8 mouse cellular contexts compared by ENCODE assay signal in the genomic region with DNA sequence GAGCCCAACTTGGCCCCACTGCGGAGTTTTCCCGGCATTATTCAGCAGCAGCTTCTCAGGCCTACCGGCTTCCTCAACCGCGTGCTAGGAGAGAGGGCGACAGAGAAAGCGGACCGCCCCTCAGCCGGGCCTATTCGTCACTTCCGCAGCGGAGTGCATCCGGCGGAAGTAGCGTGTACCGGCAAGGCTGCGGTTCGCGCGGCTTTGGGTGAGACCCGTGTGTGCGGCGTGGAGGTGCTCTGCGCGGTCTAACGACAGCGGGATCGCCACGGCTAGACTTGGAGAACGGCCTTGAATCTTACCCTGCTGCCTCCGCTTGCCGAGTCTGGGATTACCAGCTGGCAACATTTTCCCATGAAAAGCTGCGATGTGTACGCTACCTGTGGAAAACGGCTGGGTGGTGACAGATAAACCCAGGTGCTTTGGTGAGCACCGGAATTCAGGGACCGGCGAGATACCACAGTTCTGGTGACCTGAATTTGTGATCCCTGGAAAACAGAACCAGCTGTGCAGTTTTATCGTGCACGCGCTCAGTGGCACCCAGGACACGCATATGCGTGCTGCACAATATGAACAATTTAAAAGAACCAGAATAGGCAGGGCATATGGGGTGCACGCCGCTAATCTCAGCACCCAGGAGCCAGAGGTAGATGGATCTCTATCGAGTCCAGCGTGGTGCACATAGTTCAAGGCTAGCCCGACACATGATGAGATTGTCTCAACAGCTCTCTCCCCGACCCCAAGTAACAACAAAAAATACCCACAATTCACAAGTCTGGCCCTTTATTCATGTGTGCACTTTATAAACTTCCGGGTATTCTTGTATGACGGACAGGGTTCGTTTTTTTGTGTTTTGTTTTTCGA. TPM values are rescaled to one million over a fixed set of nuclear protein-coding genes. Genes with fewer than 3 reads are reported as not detected.
DNase-seq lines count a peak whose midpoint lies in the region; ATAC-seq and TF ChIP-seq lines count a peak whose summit lies in the region.

A gene (minus strand): TSS at position 105 of the 864 bp plus-strand sequence.

- WGBS in heart, embryonic 11.5 days (ENCODE audit: insufficient replicate concordance) = 6% methylated on average over 53 of the region's 53 CpGs
- WGBS in kidney, embryonic 16.5 days = 6% methylated on average over 53 of the region's 53 CpGs
- WGBS in liver, adult 2 months = 3% methylated on average over 53 of the region's 53 CpGs

- H3K4me3 ChIP-seq in heart, embryonic 11.5 days (ENCODE audit: low read depth, low read length) = peak within 1 kb of the TSS; percentile 74
- H3K4me3 ChIP-seq in kidney, embryonic 16.5 days (ENCODE audit: low read length) = peak within 1 kb of the TSS; percentile 97
- H3K4me3 ChIP-seq in liver, adult 2 months (ENCODE audit: insufficient read depth, low read depth, low read length) = peak within 1 kb of the TSS; percentile 78
- peak within 1 kb of the TSS; percentile 99 for H3K4me3 ChIP-seq in myocyte

- no peaks in the 10 kb centered on the region for H3K9me3 ChIP-seq in heart, embryonic 11.5 days (replicated peaks; ENCODE audit: control insufficient read depth, low read length)
- no peaks in the 10 kb centered on the region for H3K9me3 ChIP-seq in kidney, embryonic 16.5 days (ENCODE audit: low read length)

- H3K79me2 ChIP-seq in liver, adult 2 months (ENCODE audit: control insufficient read depth, insufficient read depth, low read length) = peaks cover 11% of the 10 kb centered on the region
- peaks cover 50% of the 10 kb centered on the region for H3K79me2 ChIP-seq in myocyte (ENCODE audit: control insufficient read depth, insufficient read depth)

- H3K4me1 ChIP-seq in heart, embryonic 11.5 days (ENCODE audit: control insufficient read depth, insufficient read depth, low read length) = peaks cover 3% of the 10 kb centered on the region
- peaks cover 15% of the 10 kb centered on the region for H3K4me1 ChIP-seq in kidney, embryonic 16.5 days (ENCODE audit: insufficient read depth, low read length)
- H3K4me1 ChIP-seq in liver, adult 2 months (ENCODE audit: control insufficient read depth, insufficient read depth, low read length) = peaks cover 8% of the 10 kb centered on the region

- no peaks in the 10 kb centered on the region for H3K27me3 ChIP-seq in heart, embryonic 11.5 days (ENCODE audit: control insufficient read depth, insufficient read depth, low read length)
- no peaks in the 10 kb centered on the region for H3K27me3 ChIP-seq in kidney, embryonic 16.5 days (ENCODE audit: insufficient read depth, low read length)
- H3K27me3 ChIP-seq in liver, adult 2 months (ENCODE audit: control insufficient read depth, insufficient read depth, low read length) = no peaks in the 10 kb centered on the region
- no peaks in the 10 kb centered on the region for H3K27me3 ChIP-seq in myocyte (ENCODE audit: control insufficient read depth, insufficient read depth, insufficient read length)
- no peaks in the 10 kb centered on the region for H3K27me3 ChIP-seq in splenic B cell, adult 2 months (ENCODE audit: control insufficient read depth, insufficient read depth, low read length, poor library complexity, severe bottlenecking)

- peak; percentile 56; the same call in 1 of the 2 replicates for TF ChIP-seq POLR2A in liver, adult 2 months (IDR thresholded peaks at IDR 0.05; ENCODE audit: extremely low read depth, insufficient read depth, low read length)
- TF ChIP-seq POLR2A in myocyte (IDR thresholded peaks at IDR 0.05; ENCODE audit: insufficient read length, low read depth) = peak; percentile 99

- H3K4me2 ChIP-seq in heart, embryonic 11.5 days = peak within 1 kb of the TSS; percentile 98
- H3K4me2 ChIP-seq in kidney, embryonic 16.5 days (replicated peaks; ENCODE audit: low read depth, low read length) = peak within 1 kb of the TSS; percentile 99
- H3K4me2 ChIP-seq in myocyte (ENCODE audit: low read depth) = peak within 1 kb of the TSS; percentile 98

- peak within 1 kb of the TSS; percentile 78 for H3K9ac ChIP-seq in heart, embryonic 11.5 days (ENCODE audit: low read depth, low read length)
- H3K9ac ChIP-seq in kidney, embryonic 16.5 days (replicated peaks; ENCODE audit: low read length) = peak within 1 kb of the TSS; percentile 76
- H3K9ac ChIP-seq in liver, adult 2 months (ENCODE audit: low read depth, low read length) = peak within 1 kb of the TSS; percentile 73

- peaks cover 7% of the 10 kb centered on the region for H3K36me3 ChIP-seq in heart, embryonic 11.5 days (ENCODE audit: control insufficient read depth, insufficient read depth, low read length)
- peaks cover 7% of the 10 kb centered on the region for H3K36me3 ChIP-seq in kidney, embryonic 16.5 days (ENCODE audit: insufficient read depth, low read length)
- peaks cover 13% of the 10 kb centered on the region for H3K36me3 ChIP-seq in liver, adult 2 months (ENCODE audit: control insufficient read depth, insufficient read depth, low read length)
- peaks cover 8% of the 10 kb centered on the region for H3K36me3 ChIP-seq in myocyte (ENCODE audit: control insufficient read depth, insufficient read depth)
- peaks cover 10% of the 10 kb centered on the region; the same call in 1 of the 2 replicates for H3K36me3 ChIP-seq in splenic B cell, adult 2 months (ENCODE audit: control insufficient read depth, insufficient read depth, low read length, poor library complexity, severe bottlenecking)

- H3K27ac ChIP-seq in heart, embryonic 11.5 days (ENCODE audit: low read depth, low read length) = peak within 1 kb of the TSS; percentile 69
- H3K27ac ChIP-seq in kidney, embryonic 16.5 days (ENCODE audit: low read length) = peak within 1 kb of the TSS; percentile 82
- peak within 1 kb of the TSS; percentile 63 for H3K27ac ChIP-seq in liver, adult 2 months (replicated peaks; ENCODE audit: insufficient read depth, low read depth, low read length)

- DNase-seq in B cell, adult 2 months = peak; percentile 95 to 96
- DNase-seq in brain, adult 2 months (ENCODE audit: low read depth, low spot score) = peak; percentile 96
- DNase-seq in liver, adult 2 months (ENCODE audit: extremely low read depth, low read depth, low spot score) = peak; percentile 78
- peak; percentile 93 for DNase-seq in splenic B cell, adult 2 months (ENCODE audit: low read depth, low spot score)

- no peak for TF ChIP-seq CTCF in liver, adult 2 months (IDR thresholded peaks at IDR 0.05; ENCODE audit: low read depth, low read length)

- ATAC-seq in erythroblast, adult 5-6 weeks (replicated peaks; ENCODE audit: low FRiP score, poor library complexity, severe bottlenecking) = peak; percentile 99
- peak; percentile 86 for ATAC-seq in heart, embryonic 11.5 days (replicated peaks; ENCODE audit: insufficient number of reproducible peaks, low FRiP score, low TSS enrichment)
- peak; percentile 96 for ATAC-seq in kidney, embryonic 16.5 days (ENCODE audit: low FRiP score, low TSS enrichment)

- peak within 1 kb of the TSS; percentile 84 for H3ac ChIP-seq in myocyte (ENCODE audit: control insufficient read depth, insufficient read length)

TF ChIP-seq in myocyte, 11 proteins besides CTCF, POLR2A, EP300 and RAD21:
- TF ChIP-seq MAX (IDR thresholded peaks at IDR 0.05; ENCODE audit: low read depth) (peak; percentile 76), CEBPB (IDR thresholded peaks at IDR 0.05; ENCODE audit: insufficient read depth, poor library complexity, severe bottlenecking) (no peak), MYOG (IDR thresholded peaks at IDR 0.05; ENCODE audit: control insufficient read depth in 1 of 3, insufficient read depth in 1 of 3, insufficient read length in 2 of 3, low read depth in 2 of 3) (peak in 2 of 3 experiments; percentile 10 to 52), E2F4 (IDR thresholded peaks at IDR 0.05; ENCODE audit: insufficient read depth) (no peak), POLR2AphosphoS2 (IDR thresholded peaks at IDR 0.05; ENCODE audit: insufficient read length, low read depth) (peak; percentile 99), TCF12 (IDR thresholded peaks at IDR 0.05; ENCODE audit: insufficient read depth, poor library complexity, severe bottlenecking) (no peak)

RNA-seq across cellular contexts. Expression of the gene that starts here (rescaled TPM):
- total RNA-seq in erythroblast, adult 5-6 weeks (2015; ENCODE audit: low replicate concordance) = 20.1 and 25.4 TPM in 2 replicates
- total RNA-seq in erythroblast, adult 5-6 weeks (2017; ENCODE audit: low replicate concordance) = 20.2 and 25.0 TPM in 2 replicates
- polyA plus RNA-seq in heart, embryonic 11.5 days (2014; fragmentation: Nextera tagmentation; extraction: Ambion mirVana) = 20.8 and 21.4 TPM in 2 replicates
- 20.8 and 23.2 TPM in 2 replicates for polyA plus RNA-seq in kidney, embryonic 16.5 days (2015; fragmentation: Nextera tagmentation; extraction: Ambion mirVana)
- 10.9 and 11.8 TPM in 2 replicates for total RNA-seq in liver, adult 2 months (2014; rRNA removed)
- 5.8 and 7.2 TPM in 2 replicates for polyA plus RNA-seq in liver, adult 2 months (2012; rRNA removed)
- polyA plus RNA-seq in myocyte (2012; fragmentation: generic; extraction: Trizol) = 33.2 TPM

Comparison
In these comparisons a context has a peak if more than half of its experiments do, and no peak if none do; other contexts are left out.
1. Peak in every context shown above with its lines: DNase-seq, ATAC-seq, H3K4me3 ChIP-seq and H3K27ac ChIP-seq.